Mouse (Mus musculus): ENCODE results near the gene Proz. TPM values are rescaled to one million over a fixed set of nuclear protein-coding genes. Genes with fewer than 3 reads are reported as not detected.

Proz gene
- polyA plus RNA-seq (2012; rRNA removed): 0.08 and 0.11 TPM in 2 replicates

DNA sequence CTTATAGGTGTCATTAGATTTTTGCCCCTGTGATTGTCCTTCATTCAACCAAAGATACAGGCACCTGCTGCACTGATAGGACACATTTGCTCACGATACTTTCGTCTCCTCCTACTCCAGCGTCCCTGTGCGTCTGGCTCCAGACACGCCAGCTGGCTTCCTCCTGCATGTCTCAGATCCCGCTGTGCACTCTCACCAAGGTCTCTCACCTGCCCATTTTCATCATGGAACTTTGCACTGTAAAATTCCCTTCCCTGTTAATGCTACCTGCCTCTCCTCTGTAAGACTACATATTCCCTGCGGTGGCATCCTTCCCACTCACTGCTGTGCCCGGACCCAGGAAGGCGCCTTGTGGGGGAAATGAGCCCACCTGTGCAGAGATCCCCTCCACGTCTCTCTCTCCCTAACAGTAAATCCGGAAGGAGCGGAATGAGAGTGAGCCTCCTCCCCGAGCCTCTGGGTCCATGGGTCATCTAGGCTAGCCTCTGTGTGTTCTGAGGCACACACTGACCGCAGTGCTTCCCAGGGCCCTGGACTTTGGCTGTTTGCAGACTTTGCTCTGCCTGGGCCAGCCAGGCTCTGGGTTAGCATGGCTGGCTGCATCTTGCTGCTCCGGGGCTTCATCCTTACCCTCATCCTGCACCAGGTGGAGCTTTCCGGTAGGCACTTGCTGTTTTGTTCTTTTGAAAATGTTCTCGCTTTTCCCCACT, at the start of gene Proz:
TSS of gene Proz (plus strand) at position 474 of the 710 bp plus-strand sequence.
- no peaks in the 10 kb centered on the region for H3K36me3 ChIP-seq (ENCODE audit: control insufficient read depth, insufficient read depth, low read length)
- no peak for DNase-seq (ENCODE audit: low read depth in 1 of 2, low spot score in 2 of 2)
- no peak for TF ChIP-seq POLR2A (IDR thresholded peaks at IDR 0.05; ENCODE audit: low read depth, low read length)
- TF ChIP-seq CTCF (IDR thresholded peaks at IDR 0.05; ENCODE audit: extremely low read depth, insufficient read depth, insufficient read length, insufficient replicate concordance): no peak
- no peaks in the 10 kb centered on the region for H3K4me1 ChIP-seq (ENCODE audit: control insufficient read depth, insufficient read depth, insufficient read length)
- no peak within 1 kb of the TSS for H3K27ac ChIP-seq (ENCODE audit: insufficient read depth, low read length)
- H3K4me3 ChIP-seq (ENCODE audit: extremely low read depth, insufficient read depth, insufficient read length): no peak within 1 kb of the TSS
- no peaks in the 10 kb centered on the region for H3K27me3 ChIP-seq (ENCODE audit: control insufficient read depth, insufficient read depth, low read length)
- WGBS: 85% methylated on average over 17 of the region's 17 CpGs

DNA sequence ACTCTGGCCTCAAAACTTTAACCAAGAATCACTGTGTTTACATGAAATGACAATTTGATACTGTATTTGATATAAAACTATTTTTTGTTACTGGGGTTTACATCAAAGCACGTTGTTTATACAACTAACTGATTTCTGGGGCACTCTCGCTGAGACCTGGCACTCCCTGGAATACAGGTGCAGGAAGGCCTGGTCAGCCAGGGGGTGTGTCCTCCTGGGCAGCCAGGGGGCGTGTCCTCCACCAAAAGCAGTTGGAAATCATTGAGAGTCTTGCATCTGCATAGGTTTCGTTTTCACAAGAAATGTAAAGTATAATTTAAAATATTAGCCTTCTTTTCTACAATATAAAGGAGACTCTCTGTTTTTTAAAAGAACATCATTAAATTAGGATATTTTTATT, 41.2 kb upstream of the Proz start:
- WGBS: 65% methylated on average over 4 of the region's 4 CpGs
- no peak for DNase-seq (ENCODE audit: low read depth in 1 of 2, low spot score in 2 of 2)

DNA sequence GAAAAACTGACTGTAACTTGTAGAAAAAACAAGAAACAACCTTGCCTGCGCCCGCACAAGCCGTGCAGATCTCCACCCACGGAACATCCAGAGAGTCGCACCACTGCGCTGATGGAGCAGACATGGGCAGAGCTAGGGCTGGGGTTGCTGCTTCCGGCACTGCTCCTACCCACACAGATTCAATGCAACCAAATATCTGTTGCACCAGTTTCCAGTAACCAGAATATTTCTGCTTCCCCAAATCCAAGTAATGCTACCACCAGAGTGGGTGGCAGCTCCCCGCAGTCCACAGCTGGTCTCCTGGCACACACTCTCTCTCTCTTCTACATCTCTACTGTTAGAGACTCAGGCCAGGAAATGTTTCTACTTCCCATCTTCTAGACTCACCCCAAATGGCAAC, 38.9 kb upstream of the Proz start:
- 90% methylated on average over 8 of the region's 8 CpGs for WGBS
- no peak overlapping the region for H3K27ac ChIP-seq (ENCODE audit: insufficient read depth, low read length)
- H3K4me1 ChIP-seq (ENCODE audit: control insufficient read depth, insufficient read depth, insufficient read length): no peaks in the 10 kb centered on the region
- no peak for DNase-seq (ENCODE audit: low read depth in 1 of 2, low spot score in 2 of 2)
- no peaks in the 10 kb centered on the region for H3K27me3 ChIP-seq (ENCODE audit: control insufficient read depth, insufficient read depth, low read length)
- no peak overlapping the region for H3K4me3 ChIP-seq (ENCODE audit: extremely low read depth, insufficient read depth, insufficient read length)
- TF ChIP-seq CTCF (IDR thresholded peaks at IDR 0.05; ENCODE audit: extremely low read depth, insufficient read depth, insufficient read length, insufficient replicate concordance) (no peak), POLR2A (IDR thresholded peaks at IDR 0.05; ENCODE audit: low read depth, low read length) (no peak)
- no peaks in the 10 kb centered on the region for H3K36me3 ChIP-seq (ENCODE audit: control insufficient read depth, insufficient read depth, low read length)

More for the DNA sequence above, 41.2 kb upstream of the Proz start:
- Histone ChIP-seq H3K27me3 (ENCODE audit: control insufficient read depth, insufficient read depth, low read length) (no peaks in the 10 kb centered on the region), H3K4me3 (ENCODE audit: extremely low read depth, insufficient read depth, insufficient read length) (no peak overlapping the region), H3K27ac (ENCODE audit: insufficient read depth, low read length) (no peak overlapping the region), H3K36me3 (ENCODE audit: control insufficient read depth, insufficient read depth, low read length) (no peaks in the 10 kb centered on the region), H3K4me1 (ENCODE audit: control insufficient read depth, insufficient read depth, insufficient read length) (no peaks in the 10 kb centered on the region)
- no peak for TF ChIP-seq CTCF (IDR thresholded peaks at IDR 0.05; ENCODE audit: extremely low read depth, insufficient read depth, insufficient read length, insufficient replicate concordance)
- TF ChIP-seq POLR2A (IDR thresholded peaks at IDR 0.05; ENCODE audit: low read depth, low read length): no peak

DNA sequence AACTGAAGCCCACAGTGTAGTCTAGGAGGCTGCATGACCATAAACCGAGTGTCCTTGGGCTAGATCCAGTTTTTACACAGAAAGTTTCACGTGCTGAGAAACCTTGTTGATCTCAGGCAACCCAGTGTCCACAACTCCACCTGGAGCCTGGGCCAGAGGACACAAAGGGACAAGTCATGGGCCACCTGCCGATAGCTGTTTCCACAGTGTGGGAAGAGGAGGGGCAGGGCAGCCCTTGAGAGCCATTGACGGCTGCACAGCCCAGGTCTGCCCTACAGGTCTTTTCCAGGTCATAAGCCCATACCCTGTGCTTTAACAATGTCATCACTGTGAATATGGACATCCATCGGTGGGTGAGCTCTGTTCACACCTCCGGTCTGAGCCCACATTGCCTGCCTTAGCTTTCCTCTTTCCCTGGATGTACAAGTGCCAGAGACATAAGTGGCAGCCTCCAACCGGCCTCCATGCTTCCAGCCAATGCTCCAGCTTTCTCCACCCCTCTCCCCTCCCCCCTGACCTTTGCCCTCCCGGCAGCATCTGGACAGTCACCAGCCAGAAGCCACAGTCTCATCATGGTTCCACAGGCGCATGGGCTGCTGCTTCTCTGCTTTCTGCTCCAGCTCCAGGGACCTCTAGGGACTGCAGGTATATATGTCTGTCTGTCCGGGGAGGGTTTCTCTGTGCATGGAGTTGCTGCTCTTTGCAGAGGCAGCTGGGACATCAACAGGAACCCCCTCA, 35.1 kb upstream of the Proz start, which contains the start of gene F7:
TSS of gene F7 (plus strand) at position 548 of the 738 bp plus-strand sequence.
- Histone ChIP-seq H3K27ac (ENCODE audit: insufficient read depth, low read length) (no peak within 1 kb of the TSS), H3K4me3 (ENCODE audit: extremely low read depth, insufficient read depth, insufficient read length) (no peak within 1 kb of the TSS)

DNA sequence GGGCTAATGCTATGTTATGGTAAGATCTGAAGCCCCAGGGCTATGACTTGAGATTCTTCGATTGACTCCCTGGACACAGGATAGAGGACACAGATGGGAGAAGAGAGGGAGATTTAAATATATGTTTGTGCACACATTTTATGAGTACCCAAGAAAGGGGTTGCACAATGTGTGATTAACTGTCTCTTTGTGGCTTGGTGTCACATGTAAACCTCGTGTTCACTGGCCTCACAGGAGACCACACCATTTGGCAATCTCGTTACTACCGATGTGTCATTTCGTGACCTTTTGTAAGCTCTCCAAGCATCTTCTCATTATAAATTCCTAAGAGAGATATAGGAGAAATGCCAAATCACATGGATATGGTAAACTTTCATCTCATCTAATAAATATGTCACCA, 33.1 kb upstream of the Proz start:
- Histone ChIP-seq H3K27ac (ENCODE audit: insufficient read depth, low read length) (no peak overlapping the region), H3K27me3 (ENCODE audit: control insufficient read depth, insufficient read depth, low read length) (no peaks in the 10 kb centered on the region), H3K4me3 (ENCODE audit: extremely low read depth, insufficient read depth, insufficient read length) (no peak overlapping the region), H3K36me3 (ENCODE audit: control insufficient read depth, insufficient read depth, low read length) (no peaks in the 10 kb centered on the region), H3K4me1 (ENCODE audit: control insufficient read depth, insufficient read depth, insufficient read length) (no peaks in the 10 kb centered on the region)
- WGBS: 74% methylated on average over 5 of the region's 5 CpGs
- DNase-seq (ENCODE audit: low read depth in 1 of 2, low spot score in 2 of 2): no peak
- no peak for TF ChIP-seq CTCF (IDR thresholded peaks at IDR 0.05; ENCODE audit: extremely low read depth, insufficient read depth, insufficient read length, insufficient replicate concordance)
- no peak for TF ChIP-seq POLR2A (IDR thresholded peaks at IDR 0.05; ENCODE audit: low read depth, low read length)

More for the DNA sequence above, 35.1 kb upstream of the Proz start, which contains the start of gene F7:
- no peaks in the 10 kb centered on the region for H3K27me3 ChIP-seq (ENCODE audit: control insufficient read depth, insufficient read depth, low read length)
- DNase-seq (ENCODE audit: low read depth in 1 of 2, low spot score in 2 of 2): no peak
- TF ChIP-seq CTCF (IDR thresholded peaks at IDR 0.05; ENCODE audit: extremely low read depth, insufficient read depth, insufficient read length, insufficient replicate concordance) (no peak), POLR2A (IDR thresholded peaks at IDR 0.05; ENCODE audit: low read depth, low read length) (no peak)
- no peaks in the 10 kb centered on the region for H3K4me1 ChIP-seq (ENCODE audit: control insufficient read depth, insufficient read depth, insufficient read length)
- no peaks in the 10 kb centered on the region for H3K36me3 ChIP-seq (ENCODE audit: control insufficient read depth, insufficient read depth, low read length)
- 74% methylated on average over 10 of the region's 10 CpGs for WGBS

DNA sequence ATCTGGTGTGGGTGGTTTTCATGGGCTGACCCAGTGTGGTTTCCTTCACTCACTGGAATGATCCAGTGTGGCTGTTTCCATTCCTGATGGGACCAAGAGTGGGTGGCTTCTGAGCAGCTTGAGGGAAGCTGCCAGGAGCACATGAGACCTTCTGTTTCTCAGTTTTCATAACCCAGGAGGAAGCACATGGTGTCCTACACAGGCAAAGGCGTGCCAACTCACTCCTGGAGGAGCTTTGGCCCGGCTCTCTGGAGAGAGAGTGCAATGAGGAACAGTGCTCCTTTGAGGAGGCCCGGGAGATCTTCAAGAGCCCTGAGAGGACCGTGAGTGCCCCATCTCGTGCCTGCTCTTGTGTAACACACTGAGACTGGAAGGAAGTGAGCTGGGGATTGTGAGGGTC, 32.2 kb upstream of the Proz start:
- DNase-seq (ENCODE audit: low read depth in 1 of 2, low spot score in 2 of 2): no peak
- H3K36me3 ChIP-seq (ENCODE audit: control insufficient read depth, insufficient read depth, low read length): no peaks in the 10 kb centered on the region
- no peaks in the 10 kb centered on the region for H3K4me1 ChIP-seq (ENCODE audit: control insufficient read depth, insufficient read depth, insufficient read length)
- no peak overlapping the region for H3K4me3 ChIP-seq (ENCODE audit: extremely low read depth, insufficient read depth, insufficient read length)
- no peak overlapping the region for H3K27ac ChIP-seq (ENCODE audit: insufficient read depth, low read length)
- no peaks in the 10 kb centered on the region for H3K27me3 ChIP-seq (ENCODE audit: control insufficient read depth, insufficient read depth, low read length)
- WGBS: 29% methylated on average over 5 of the region's 5 CpGs
- no peak for TF ChIP-seq CTCF (IDR thresholded peaks at IDR 0.05; ENCODE audit: extremely low read depth, insufficient read depth, insufficient read length, insufficient replicate concordance)
- TF ChIP-seq POLR2A (IDR thresholded peaks at IDR 0.05; ENCODE audit: low read depth, low read length): no peak
